Mouse (Mus musculus) midbrain, embryonic 11.5 days (tissue): ENCODE results near the gene Crabp2. TPM values are rescaled to one million over a fixed set of nuclear protein-coding genes. Genes with fewer than 3 reads are reported as not detected.

Experiments used
- ATAC-seq: fragments of 200-750 bp; cut with Nextera tagmentation; 2 replicates; pipeline ENCODE4 v1.8.0; 2017; ENCODE audit warnings: moderate TSS enrichment, moderate library complexity; ENCODE audit not compliant: low FRiP score
- DNase-seq: peaks from one replicate; pipeline ENCODE4 v3.0.0; 2015; ENCODE audit warnings: low spot score; ENCODE audit errors: missing footprints
- H3K27ac ChIP-seq: fragments of 300-500 bp; sonication (generic); 2 replicates; pipeline ENCODE4 v1.5.1; 2014; ENCODE audit warnings: low read depth, low read length
- H3K27me3 ChIP-seq: fragments of 300-500 bp; sonication (generic); 2 replicates; pipeline ENCODE4 v1.6.1; 2014; ENCODE audit warnings: mild to moderate bottlenecking, low read length, moderate library complexity, mixed read lengths; ENCODE audit not compliant: control insufficient read depth, insufficient read depth
- H3K36me3 ChIP-seq: fragments of 300-500 bp; sonication (generic); 2 replicates; pipeline ENCODE4 v1.6.1; 2014; ENCODE audit warnings: mild to moderate bottlenecking, low read length, moderate library complexity, mixed read lengths; ENCODE audit not compliant: control insufficient read depth, insufficient read depth
- H3K4me1 ChIP-seq: fragments of 300-500 bp; sonication (generic); 2 replicates; pipeline ENCODE4 v1.6.1; 2014; ENCODE audit warnings: low read length; ENCODE audit not compliant: control insufficient read depth, insufficient read depth
- H3K4me2 ChIP-seq: fragments of 300-500 bp; sonication (generic); 2 replicates; pipeline ENCODE4 v1.6.1; 2014; ENCODE audit warnings: mild to moderate bottlenecking, moderate library complexity
- H3K4me3 ChIP-seq: fragments of 300-500 bp; sonication (generic); 2 replicates; pipeline ENCODE4 v1.5.1; 2014; ENCODE audit warnings: low read depth, low read length
- H3K9ac ChIP-seq: fragments of 300-500 bp; sonication (generic); 2 replicates; pipeline ENCODE4 v1.6.1; 2014; ENCODE audit warnings: low read length
- H3K9me3 ChIP-seq: fragments of 300-500 bp; sonication (generic); 2 replicates; pipeline ENCODE4 v1.6.1; 2016; ENCODE audit warnings: low read length; ENCODE audit not compliant: control insufficient read depth
- WGBS: fragments of 180-500 bp; shearing (Covaris S2); extraction: QIAGEN DNeasy Blood & Tissue Kit; methylation state at CpG from one replicate; pipeline ENCODE4 v1.1.7; 2014; 5-methylcytosine and 5-hydroxymethylcytosine counted together
- polyA plus RNA-seq: library from polyadenylated mRNA; unstranded; fragments of >200 nt; fragmentation: Nextera tagmentation; extraction: Ambion mirVana; gene quantifications from 2 replicates; pipeline ENCODE4 v1.2.1, GENCODE M21; 2014

The Crabp2 gene
- polyA plus RNA-seq, 1 experiment from 2014 or later: 540 TPM

GRCm38 (mm10) chr3:87973593-87974380, 25.3 kb downstream of the Crabp2 start:
- no peaks in the 10 kb centered on the region for H3K27me3 ChIP-seq
- peak overlapping the region; percentile 96 for H3K4me2 ChIP-seq
- H3K4me1 ChIP-seq: peaks cover 44% of the 10 kb centered on the region
- peak overlapping the region; percentile 98 for H3K27ac ChIP-seq
- peak overlapping the region; percentile 93 for H3K9ac ChIP-seq
- H3K36me3 ChIP-seq: peaks cover 28% of the 10 kb centered on the region
- no peaks in the 10 kb centered on the region for H3K9me3 ChIP-seq
- 8% methylated on average over 14 of the region's 14 CpGs for WGBS
- peak overlapping the region; percentile 96 for H3K4me3 ChIP-seq
- DNase-seq (peak; percentile 98), ATAC-seq (no peak; the same call in none of the 2 replicates)

- Histone ChIP-seq H3K36me3 (peaks cover 28% of the 10 kb centered on the region), H3K4me1 (peaks cover 47% of the 10 kb centered on the region), H3K9ac (peak overlapping the region; percentile 93), H3K27me3 (no peaks in the 10 kb centered on the region), H3K27ac (peak overlapping the region; percentile 98), H3K4me3 (peak overlapping the region; percentile 96), H3K4me2 (peak overlapping the region; percentile 96), H3K9me3 (no peaks in the 10 kb centered on the region)
- DNase-seq (no peak), ATAC-seq (peak; percentile 86)
- 7% methylated on average over 12 of the region's 12 CpGs for WGBS
These were observed 26.0 kb downstream of the Crabp2 start for GRCm38 (mm10) chr3:87974381-87974987.

GRCm38 (mm10) chr3:87979493-87979892, 31.0 kb downstream of the Crabp2 start:
- H3K4me2 ChIP-seq: no peak overlapping the region
- DNase-seq: no peak
- H3K4me1 ChIP-seq: peaks cover 64% of the 10 kb centered on the region
- peak overlapping the region; percentile 20; the same call in 1 of the 2 replicates for H3K9ac ChIP-seq
- no peak overlapping the region for H3K27ac ChIP-seq
- 84% methylated on average over 5 of the region's 5 CpGs for WGBS
- H3K36me3 ChIP-seq: peaks cover 28% of the 10 kb centered on the region
- no peaks in the 10 kb centered on the region for H3K27me3 ChIP-seq
- no peak for ATAC-seq
- no peaks in the 10 kb centered on the region for H3K9me3 ChIP-seq
- H3K4me3 ChIP-seq: no peak overlapping the region

- H3K4me3 ChIP-seq: no peak overlapping the region
- H3K27me3 ChIP-seq: no peaks in the 10 kb centered on the region
- no peak for ATAC-seq
- H3K4me1 ChIP-seq: peaks cover 62% of the 10 kb centered on the region
- DNase-seq: peak; percentile 86
- peaks cover 28% of the 10 kb centered on the region for H3K36me3 ChIP-seq
- peak overlapping the region; percentile 3; the same call in 1 of the 2 replicates for H3K27ac ChIP-seq
- H3K9ac ChIP-seq: no peak overlapping the region
- WGBS: 71% methylated on average over 3 of the region's 3 CpGs
- H3K4me2 ChIP-seq: no peak overlapping the region
- no peaks in the 10 kb centered on the region for H3K9me3 ChIP-seq
These were observed 31.6 kb downstream of the Crabp2 start for GRCm38 (mm10) chr3:87980085-87980484.

GRCm38 (mm10) chr3:87980728-87981127, 32.3 kb downstream of the Crabp2 start:
- Histone ChIP-seq H3K9ac (no peak overlapping the region), H3K4me2 (no peak overlapping the region), H3K4me1 (peaks cover 62% of the 10 kb centered on the region), H3K27me3 (no peaks in the 10 kb centered on the region), H3K9me3 (no peaks in the 10 kb centered on the region), H3K4me3 (no peak overlapping the region), H3K27ac (peak overlapping the region; percentile 3), H3K36me3 (peaks cover 22% of the 10 kb centered on the region)
- DNase-seq: no peak
- 63% methylated on average over 5 of the region's 5 CpGs for WGBS
- ATAC-seq: no peak

GRCm38 (mm10) chr3:87981214-87981760, 32.8 kb downstream of the Crabp2 start:
- H3K4me3 ChIP-seq: no peak overlapping the region
- H3K4me1 ChIP-seq: peaks cover 67% of the 10 kb centered on the region
- no peaks in the 10 kb centered on the region for H3K27me3 ChIP-seq
- H3K4me2 ChIP-seq: no peak overlapping the region
- H3K36me3 ChIP-seq: peaks cover 17% of the 10 kb centered on the region
- no peak overlapping the region for H3K27ac ChIP-seq
- WGBS: 79% methylated on average over 6 of the region's 6 CpGs
- ATAC-seq (no peak), DNase-seq (peak; percentile 86)
- H3K9ac ChIP-seq: no peak overlapping the region
- no peaks in the 10 kb centered on the region for H3K9me3 ChIP-seq

GRCm38 (mm10) chr3:87981894-87982835, 33.7 kb downstream of the Crabp2 start:
- ATAC-seq (peak; percentile 2; the same call in 1 of the 2 replicates), DNase-seq (peak; percentile 94)
- H3K4me1 ChIP-seq: peaks cover 73% of the 10 kb centered on the region
- peak overlapping the region; percentile 31 for H3K4me2 ChIP-seq
- no peak overlapping the region for H3K4me3 ChIP-seq
- 33% methylated on average over 12 of the region's 12 CpGs for WGBS
- peaks cover 8% of the 10 kb centered on the region; the same call in 1 of the 2 replicates for H3K36me3 ChIP-seq
- H3K27ac ChIP-seq: peak overlapping the region; percentile 84
- no peaks in the 10 kb centered on the region for H3K27me3 ChIP-seq
- peak overlapping the region; percentile 46 for H3K9ac ChIP-seq
- no peaks in the 10 kb centered on the region for H3K9me3 ChIP-seq

GRCm38 (mm10) chr3:87982836-87983601, 34.6 kb downstream of the Crabp2 start:
- Histone ChIP-seq H3K36me3 (peaks cover 2% of the 10 kb centered on the region; the same call in 1 of the 2 replicates), H3K9ac (peak overlapping the region; percentile 46), H3K27me3 (no peaks in the 10 kb centered on the region), H3K9me3 (no peaks in the 10 kb centered on the region), H3K4me2 (peak overlapping the region; percentile 31), H3K4me3 (no peak overlapping the region), H3K4me1 (peaks cover 77% of the 10 kb centered on the region), H3K27ac (peak overlapping the region; percentile 84)
- DNase-seq (peak; percentile 95), ATAC-seq (peak; percentile 49)
- under 1% methylated on average over 13 of the region's 13 CpGs for WGBS
